Mouse (Mus musculus) heart, postnatal 10 days (tissue): Measurements from ENCODE around the gene Ttc7b. TPM values are rescaled to one million over a fixed set of nuclear protein-coding genes. Genes with fewer than 3 reads are reported as not detected.

Experiments used
- DNase-seq, 2 experiments: peaks; one replicate each; pipeline ENCODE4 v3.0.0; 2021
- intact Hi-C: fragments of 180-260 bp; cut with DNase I; formaldehyde crosslinking; loops from one replicate; pipeline ENCODE4 v1.15.1; 2025
- total RNA-seq, 2 experiments: library from RNA; stranded (reverse); gene quantifications; 2 replicates each; pipeline ENCODE4 v1.2.3; 2021

The Ttc7b gene
- total RNA-seq, 2 experiments from 2014 or later: 70.5 to 78.3 TPM

DNA sequence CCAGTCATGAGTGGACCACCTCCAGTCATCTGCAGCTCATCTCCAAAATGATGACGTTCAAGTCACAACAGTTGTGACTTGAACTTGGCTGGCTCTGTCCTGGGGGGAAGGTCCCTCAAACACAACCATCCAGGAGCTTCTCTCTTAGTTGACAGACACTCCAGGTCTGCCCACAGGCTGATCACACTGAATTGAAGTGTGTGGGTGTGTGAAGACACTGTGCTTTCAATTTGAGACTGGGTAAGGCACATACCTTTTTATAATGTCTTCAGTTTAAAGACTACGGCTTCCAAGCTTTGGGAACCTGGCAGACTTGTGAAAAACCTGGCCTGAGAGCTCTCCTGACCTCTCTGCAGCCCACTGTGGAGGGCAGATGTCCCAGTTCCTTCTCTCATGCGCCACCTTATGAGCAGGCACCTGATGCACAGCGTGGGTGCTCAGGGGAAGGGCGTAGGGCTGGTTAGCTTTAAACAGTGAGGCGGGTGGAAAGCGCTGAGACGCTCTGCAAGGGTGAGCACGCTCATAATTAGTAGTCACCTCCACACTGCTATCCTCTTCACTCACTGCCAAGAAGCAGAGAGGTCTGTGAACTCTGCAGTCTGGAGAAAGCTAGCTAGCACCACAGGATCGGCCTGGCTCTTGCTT lies 28.5 kb downstream of the Ttc7b start:
- no peak for DNase-seq
- intact Hi-C loops: no loop called here

DNA sequence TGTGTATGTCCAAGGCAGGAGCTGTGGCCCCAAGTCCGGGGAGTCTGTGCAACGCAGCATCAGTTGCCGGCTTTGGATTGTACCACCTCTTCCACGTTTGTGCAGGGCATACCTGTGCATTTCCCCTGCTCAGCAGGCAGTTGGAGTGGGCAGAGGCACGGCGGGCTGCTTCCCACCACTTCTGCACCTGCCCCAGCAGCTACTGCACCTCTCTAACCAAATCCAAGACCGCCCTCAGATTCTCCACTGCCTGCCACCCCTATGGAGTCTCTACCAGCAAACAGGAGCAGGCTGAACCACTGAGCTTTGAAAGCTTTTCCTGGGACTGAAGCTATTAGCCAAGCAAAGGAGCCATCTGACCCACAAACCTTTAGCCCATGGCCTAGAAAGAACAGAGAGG lies 30.8 kb downstream of the Ttc7b start:
- intact Hi-C loops: no loop called here
- DNase-seq: no peak

GRCm38 (mm10) chr12:100488368-100488767 lies 32.3 kb downstream of the Ttc7b start:
- intact Hi-C loops: no loop called here
- no peak for DNase-seq

- no peak for DNase-seq
- intact Hi-C loops: no loop called here
These were observed 34.4 kb downstream of the Ttc7b start for GRCm38 (mm10) chr12:100486232-100486631.

DNA sequence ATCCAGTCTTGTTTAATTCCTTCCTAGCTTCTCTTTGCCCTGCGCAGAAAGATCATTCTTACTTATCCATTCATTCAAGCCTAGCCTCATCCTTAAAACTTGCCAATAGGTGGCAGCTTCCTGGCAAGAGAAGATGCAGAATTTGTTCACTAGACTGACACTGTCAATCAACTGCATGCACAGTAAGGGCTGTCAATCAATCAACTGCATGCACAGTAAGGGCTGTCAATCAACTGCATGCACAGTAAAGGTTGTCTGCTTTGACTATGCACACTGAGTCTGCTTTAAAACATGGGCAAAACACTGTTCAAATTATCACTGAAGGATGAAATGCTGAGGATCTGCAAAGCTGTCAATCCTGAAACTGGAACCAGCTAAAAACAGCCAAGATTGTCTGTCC lies 37.6 kb downstream of the Ttc7b start:
- intact Hi-C loops: loop anchor here (5.0 kb wide), 1 partner anchor 136 kb away; no protein-coding TSS in a partner anchor
- no peak for DNase-seq

GRCm38 (mm10) chr12:100482255-100482654 lies 38.4 kb downstream of the Ttc7b start:
- intact Hi-C loops: loop anchor here (5.0 kb wide), 1 partner anchor 135 kb away; no protein-coding TSS in a partner anchor
- no peak for DNase-seq

GRCm38 (mm10) chr12:100481443-100482026 lies 39.1 kb downstream of the Ttc7b start:
- intact Hi-C loops: loop anchor here (2.0 to 5.0 kb wide), 2 partner anchors 134 to 281 kb away; no protein-coding TSS in a partner anchor
- no peak for DNase-seq

DNA sequence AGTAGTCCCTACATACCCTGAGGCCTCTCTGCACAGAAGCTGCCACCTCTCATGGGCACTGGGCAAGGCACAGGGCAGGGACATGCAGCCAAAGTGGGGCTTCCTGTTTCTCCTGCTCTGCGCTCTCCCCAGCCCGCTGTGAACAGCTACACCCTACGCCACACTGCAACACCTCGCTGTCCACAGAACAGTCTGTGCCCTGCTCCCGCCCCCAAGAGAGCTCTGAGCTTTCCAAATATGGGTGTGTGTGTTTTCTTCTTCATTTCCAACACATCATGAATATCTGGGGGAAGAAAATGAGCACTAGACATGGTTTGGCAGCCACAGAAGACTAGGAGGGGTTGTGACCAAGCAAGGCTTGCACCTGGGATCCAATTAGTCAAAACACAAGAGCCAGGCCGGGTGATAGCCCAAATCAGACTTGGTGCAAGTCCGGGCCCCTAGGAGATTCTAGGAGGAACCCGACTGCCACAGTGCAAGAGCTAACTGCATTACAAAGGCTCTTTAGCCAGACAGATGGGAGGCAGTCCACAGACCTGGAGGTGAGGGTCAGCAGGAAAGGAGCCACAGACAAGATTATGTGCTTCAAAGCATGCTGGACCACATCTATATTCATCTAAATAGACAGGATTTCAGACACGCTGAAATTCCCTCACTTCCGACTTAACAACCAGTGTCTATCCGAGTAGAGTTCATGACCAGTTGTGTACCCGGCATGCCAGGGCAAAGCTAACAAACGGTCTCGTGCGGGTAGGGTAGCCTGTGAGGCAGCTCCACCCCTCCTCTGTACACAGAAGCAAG lies 39.8 kb downstream of the Ttc7b start:
- no peak for DNase-seq
- intact Hi-C loops: loop anchor here (2.0 to 5.0 kb wide), 2 partner anchors 134 to 280 kb away; no protein-coding TSS in a partner anchor

DNA sequence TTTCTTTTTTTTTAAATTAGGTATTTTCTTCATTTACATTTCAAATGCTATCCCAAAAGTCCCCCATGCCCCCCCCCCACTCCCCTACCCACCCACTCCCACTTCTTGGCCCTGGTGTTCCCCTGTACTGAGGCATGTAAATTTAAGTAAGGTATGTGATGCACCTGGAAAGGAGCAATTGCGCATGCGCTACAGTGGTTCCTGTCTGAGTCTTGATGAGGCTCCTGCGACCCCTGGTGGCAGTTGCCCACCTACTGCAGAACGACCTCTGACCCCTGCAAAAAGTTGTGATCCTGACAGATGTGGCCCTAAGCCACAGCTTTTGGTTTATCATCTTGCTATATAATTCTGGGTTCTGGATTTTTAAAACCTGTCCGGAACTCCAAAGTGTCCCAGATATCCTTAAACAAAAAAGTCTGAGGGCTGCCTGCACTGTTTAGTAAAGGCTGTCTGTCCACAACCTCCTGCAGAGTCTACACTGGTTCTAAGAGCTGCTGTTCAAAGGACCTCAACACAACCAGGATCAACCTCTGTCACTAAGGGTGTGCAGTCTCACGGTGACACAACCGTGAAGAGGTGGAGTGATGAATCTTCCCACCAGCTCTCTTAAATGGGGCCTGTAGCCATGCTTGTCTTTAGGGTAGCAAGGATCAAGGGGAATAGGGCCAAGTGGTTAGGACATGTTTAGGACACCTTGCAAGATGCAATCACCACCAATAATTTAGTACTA lies 40.6 kb downstream of the Ttc7b start:
- intact Hi-C loops: loop anchor here (2.0 to 5.0 kb wide), 2 partner anchors 133 to 279 kb away; no protein-coding TSS in a partner anchor
- DNase-seq: peak; percentile 57 to 74

DNA sequence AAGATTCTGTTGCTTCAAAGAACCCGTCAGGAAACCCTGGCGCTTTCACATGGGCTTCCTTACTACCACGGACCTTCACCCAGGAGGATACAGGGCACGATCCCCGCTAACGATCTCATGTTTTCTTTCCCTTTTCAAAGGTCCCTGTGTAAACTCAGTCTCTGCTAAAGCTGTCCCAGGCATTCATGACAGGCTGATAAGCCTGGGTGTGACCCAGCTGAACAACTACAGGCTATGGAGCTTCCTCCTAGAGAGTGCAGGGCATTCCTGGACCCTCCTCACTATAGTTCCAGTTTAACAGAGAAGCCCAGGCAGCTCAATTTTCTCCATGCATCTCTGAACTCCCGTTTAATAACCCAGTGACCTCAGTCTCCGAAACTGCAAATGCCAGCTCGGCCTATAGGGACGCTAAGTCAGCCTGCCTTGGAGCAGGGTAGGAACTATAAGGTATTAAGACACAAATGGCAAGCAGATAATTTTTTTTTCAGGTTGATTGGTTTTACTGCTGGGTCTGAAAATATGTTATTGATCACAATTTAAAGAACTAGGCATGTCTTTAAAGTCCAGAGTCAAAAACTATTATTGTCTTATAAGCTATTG lies 41.3 kb downstream of the Ttc7b start:
- intact Hi-C loops: no loop called here
- peak in 1 of 2 experiments; percentile 42 for DNase-seq

- intact Hi-C loops: no loop called here
- peak in 1 of 2 experiments; percentile 43 for DNase-seq
These were observed 42.0 kb downstream of the Ttc7b start for GRCm38 (mm10) chr12:100478615-100479014.

GRCm38 (mm10) chr12:100478151-100478550 lies 42.5 kb downstream of the Ttc7b start:
- intact Hi-C loops: no loop called here

GRCm38 (mm10) chr12:100477474-100477873 lies 43.2 kb downstream of the Ttc7b start:
- intact Hi-C loops: no loop called here
- DNase-seq: no peak

More at GRCm38 (mm10) chr12:100478151-100478550, 42.5 kb downstream of the Ttc7b start:
- DNase-seq: no peak

DNA sequence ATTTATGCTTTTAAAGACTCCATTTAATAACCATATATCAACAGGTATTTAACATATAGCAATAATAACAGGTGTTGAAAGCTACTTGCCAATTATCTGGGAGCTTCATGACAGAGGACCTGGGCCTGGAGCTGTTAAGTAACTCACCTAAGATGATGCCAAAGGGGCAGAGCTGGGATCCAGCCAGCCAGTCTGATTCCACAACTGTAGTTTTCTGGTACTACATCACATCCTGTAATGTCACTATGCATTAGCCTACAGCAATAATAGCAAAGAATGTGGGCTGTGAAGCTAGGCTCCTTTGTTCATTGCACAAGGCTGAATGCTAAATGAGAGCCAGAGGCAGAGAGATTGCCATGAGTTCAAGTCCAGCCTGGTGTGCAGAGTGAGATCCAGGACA lies 44.3 kb downstream of the Ttc7b start:
- intact Hi-C loops: no loop called here
- no peak for DNase-seq

DNA sequence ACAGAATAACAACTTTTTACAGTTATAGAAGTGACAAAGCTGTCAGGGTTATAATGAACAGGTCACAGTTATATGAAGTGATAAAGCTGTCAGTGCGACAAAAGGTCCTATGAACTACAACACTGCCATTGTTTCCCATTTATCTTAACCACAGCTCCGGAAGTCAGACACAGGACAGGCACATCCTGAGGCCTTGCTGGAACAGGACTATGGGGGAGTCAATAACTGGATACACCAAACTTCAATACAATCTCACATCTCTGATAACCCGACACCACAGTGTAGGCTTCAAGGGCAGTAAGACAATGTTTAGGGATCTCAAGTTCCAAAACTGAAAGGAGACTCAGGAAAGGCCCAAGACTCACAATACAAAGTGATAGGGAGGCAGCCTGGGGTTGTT lies 45.1 kb downstream of the Ttc7b start:
- intact Hi-C loops: no loop called here
- no peak for DNase-seq

DNA sequence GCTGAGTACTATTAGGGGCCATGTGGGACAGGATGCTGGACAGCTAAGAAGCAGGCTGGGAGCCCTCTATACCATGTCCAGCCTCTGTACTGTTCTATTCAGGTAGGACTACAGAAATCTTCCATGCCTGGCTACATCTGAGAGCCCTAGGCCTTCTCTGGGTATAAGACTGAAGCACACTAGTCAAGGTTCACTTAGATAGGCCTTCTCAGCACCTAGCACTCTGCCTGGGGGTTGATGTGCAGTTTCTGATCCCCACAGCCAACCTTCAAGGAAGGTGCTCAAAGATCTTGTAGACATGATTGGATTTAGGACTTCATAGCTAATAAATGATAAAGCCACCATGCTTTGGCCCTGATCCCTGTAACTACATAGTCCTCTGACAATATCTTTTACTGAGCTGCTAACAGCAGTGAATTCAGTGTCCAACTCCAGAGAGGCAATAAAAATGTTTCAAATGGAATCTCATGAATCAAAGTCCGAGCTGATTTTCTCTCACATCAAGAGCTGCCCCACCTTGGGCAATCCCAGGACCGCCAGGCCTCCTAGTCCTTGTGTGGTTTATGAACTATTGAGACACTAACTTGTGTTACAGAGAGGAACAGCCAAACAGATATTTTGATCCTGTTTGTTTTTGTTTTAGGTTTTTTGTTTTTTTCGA lies 45.8 kb downstream of the Ttc7b start:
- intact Hi-C loops: loop anchor here (5.0 kb wide), 1 partner anchor 37 kb away; no protein-coding TSS in a partner anchor

DNA sequence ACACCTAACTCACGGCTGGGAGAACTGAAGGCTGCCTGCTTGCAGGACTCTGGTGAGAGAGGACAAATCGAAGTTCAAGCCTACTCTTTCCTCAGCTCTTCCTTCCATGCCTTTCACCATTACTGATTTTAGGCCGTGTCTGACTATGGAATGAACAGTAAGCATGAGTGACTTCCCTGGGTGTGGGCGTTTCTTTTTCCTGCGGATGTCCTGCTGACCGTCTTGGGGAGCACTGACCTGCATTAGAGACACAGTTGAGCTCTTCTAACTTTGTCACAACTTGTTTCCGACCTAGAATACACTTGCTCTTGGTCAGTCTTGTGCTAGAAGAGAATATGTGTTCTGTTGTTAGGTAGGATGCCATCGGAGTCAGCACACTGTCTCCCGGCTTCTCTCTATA lies 50.3 kb downstream of the Ttc7b start:
- intact Hi-C loops: loop anchor here (5.0 kb wide), 1 partner anchor 33 kb away; no protein-coding TSS in a partner anchor
- DNase-seq: no peak

More for the DNA sequence above, 45.8 kb downstream of the Ttc7b start:
- DNase-seq: no peak

- intact Hi-C loops: loop anchor here (5.0 kb wide), 1 partner anchor 32 kb away; no protein-coding TSS in a partner anchor
- DNase-seq: no peak
These were observed 50.9 kb downstream of the Ttc7b start for GRCm38 (mm10) chr12:100469503-100470293.
